Mouse (Mus musculus): ENCODE data around the gene Tbc1d32. TPM values are rescaled to one million over a fixed set of nuclear protein-coding genes. Genes with fewer than 3 reads are reported as not detected.

Gene Tbc1d32
- total and polyA plus RNA-seq, 3 experiments, result 4.4 to 5.9 (median 4.6) TPM

GRCm38 (mm10) chr10:56094586-56094985 is 133.9 kb downstream of the Tbc1d32 start:
- Histone ChIP-seq H3K4me2 (ENCODE audit: insufficient read depth, low read depth, poor library complexity, severe bottlenecking) (no peak overlapping the region), H3K36me3 (replicated peaks in 1 of 2; ENCODE audit: control insufficient read depth in 1 of 2, insufficient read depth in 1 of 2, low read length in 1 of 2) (peaks cover 0 to 2% of the 10 kb centered on the region in 2 experiments), H3K27me3 (replicated peaks) (no peaks in the 10 kb centered on the region), H3K9me3 (replicated peaks; ENCODE audit: low read length) (no peaks in the 10 kb centered on the region), H3K4me1 (ENCODE audit: control insufficient read depth in 1 of 2, insufficient read depth in 2 of 2) (no peaks in the 10 kb centered on the region), H3K9ac (ENCODE audit: insufficient read depth, low read depth) (no peak overlapping the region), H3K79me2 (replicated peaks; ENCODE audit: control insufficient read depth, extremely low read depth, insufficient read depth, poor library complexity, severe bottlenecking) (no peaks in the 10 kb centered on the region), H3K4me3 (replicated peaks in 1 of 3; ENCODE audit: low read depth in 2 of 3, low read length in 2 of 3, poor library complexity in 1 of 3) (no peak overlapping the region), H3K27ac (ENCODE audit: insufficient read depth, low read depth) (no peak overlapping the region)
- DNase-seq (ENCODE audit: extremely low read depth), result no peak
- dilution Hi-C loops (cut with MboI; ENCODE audit: extremely low pct_ligation_motif_present, extremely low pct_unique_long_range_greater_than_20kb, low sequenced_read_pairs), result no loop called here
- no peak for TF ChIP-seq POLR2AphosphoS2 (IDR thresholded peaks at IDR 0.05; ENCODE audit: low read depth, low read length)
- no peak for TF ChIP-seq UBTF (IDR thresholded peaks at IDR 0.05; ENCODE audit: low read depth, low read length)
- TF ChIP-seq E2F4 (IDR thresholded peaks at IDR 0.05; ENCODE audit: insufficient replicate concordance, low read depth, low read length), result no peak
- no peak for TF ChIP-seq MAFK (IDR thresholded peaks at IDR 0.05; ENCODE audit: insufficient replicate concordance, low read length)
- no peak for TF ChIP-seq KAT2A (IDR thresholded peaks at IDR 0.05; ENCODE audit: insufficient replicate concordance, low read length)
- TF ChIP-seq MAX (IDR thresholded peaks at IDR 0.05; ENCODE audit: low read length), result no peak
- TF ChIP-seq RAD21 (IDR thresholded peaks at IDR 0.05; ENCODE audit: low read depth, low read length), result no peak
- no peak for TF ChIP-seq TCF12 (IDR thresholded peaks at IDR 0.05; ENCODE audit: low read depth, low read length)
- no peak for TF ChIP-seq POLR2A (IDR thresholded peaks at IDR 0.05; ENCODE audit: low read depth, low read length)
- TF ChIP-seq ZNF384 (IDR thresholded peaks at IDR 0.05; ENCODE audit: low read depth, low read length), result no peak
- TF ChIP-seq CTCF (conservative IDR thresholded peaks at IDR 0.05 in 1 of 2, IDR thresholded peaks at IDR 0.05 in 1 of 2; ENCODE audit: low read depth in 2 of 2, low read length in 2 of 2), result no peak
- TF ChIP-seq JUN (IDR thresholded peaks at IDR 0.05; ENCODE audit: insufficient read depth, low read depth, low read length), result no peak
- no peak for TF ChIP-seq ETS1 (conservative IDR thresholded peaks at IDR 0.05; ENCODE audit: low read depth, low read length)
- no peak for TF ChIP-seq GABPA (IDR thresholded peaks at IDR 0.05; ENCODE audit: insufficient replicate concordance, low read depth, low read length)
- in situ Hi-C loops (cut with MboI; ENCODE audit: low pct_ligation_motif_present, low pct_unique_long_range_greater_than_20kb, low sequenced_read_pairs), result no loop called here

GRCm38 (mm10) chr10:56089714-56090113 is 138.8 kb downstream of the Tbc1d32 start:
- no peak overlapping the region for H3K27ac ChIP-seq (ENCODE audit: insufficient read depth, low read depth)
- DNase-seq (ENCODE audit: extremely low read depth), result no peak
- H3K4me3 ChIP-seq (replicated peaks in 1 of 3; ENCODE audit: low read depth in 2 of 3, low read length in 2 of 3, poor library complexity in 1 of 3), result no peak overlapping the region
- no peaks in the 10 kb centered on the region for H3K9me3 ChIP-seq (replicated peaks; ENCODE audit: low read length)
- dilution Hi-C loops (cut with MboI; ENCODE audit: extremely low pct_ligation_motif_present, extremely low pct_unique_long_range_greater_than_20kb, low sequenced_read_pairs), result no loop called here
- TF ChIP-seq SIN3A (IDR thresholded peaks at IDR 0.05; ENCODE audit: low read length), result no peak
- TF ChIP-seq ZC3H11A (IDR thresholded peaks at IDR 0.05; ENCODE audit: low read depth, low read length), result no peak
- no peak for TF ChIP-seq ELF1 (IDR thresholded peaks at IDR 0.05; ENCODE audit: low read depth, low read length)
- TF ChIP-seq MEF2A (IDR thresholded peaks at IDR 0.05; ENCODE audit: borderline replicate concordance, low read depth, low read length), result no peak
- TF ChIP-seq POLR2A (IDR thresholded peaks at IDR 0.05; ENCODE audit: low read depth, low read length), result no peak
- no peak for TF ChIP-seq TBP (conservative IDR thresholded peaks at IDR 0.05; ENCODE audit: low read depth, low read length)
- H3K4me2 ChIP-seq (ENCODE audit: insufficient read depth, low read depth, poor library complexity, severe bottlenecking), result no peak overlapping the region
- H3K27me3 ChIP-seq (replicated peaks), result no peaks in the 10 kb centered on the region
- peaks cover 0 to 5% of the 10 kb centered on the region in 2 experiments for H3K36me3 ChIP-seq (replicated peaks in 1 of 2; ENCODE audit: control insufficient read depth in 1 of 2, insufficient read depth in 1 of 2, low read length in 1 of 2)
- no peaks in the 10 kb centered on the region for H3K79me2 ChIP-seq (replicated peaks; ENCODE audit: control insufficient read depth, extremely low read depth, insufficient read depth, poor library complexity, severe bottlenecking)
- H3K4me1 ChIP-seq (ENCODE audit: control insufficient read depth in 1 of 2, insufficient read depth in 2 of 2), result no peaks in the 10 kb centered on the region
- H3K9ac ChIP-seq (ENCODE audit: insufficient read depth, low read depth), result no peak overlapping the region
- in situ Hi-C loops (cut with MboI; ENCODE audit: low pct_ligation_motif_present, low pct_unique_long_range_greater_than_20kb, low sequenced_read_pairs), result no loop called here
